Mouse (Mus musculus): ENCODE measurements around the gene Prim1.
"Not testable (repeated sequence)": the region's sequence is repeated elsewhere in the genome, so short reads cannot be mapped to it uniquely, and the experiment has no call there.

Gene Prim1

DNA sequence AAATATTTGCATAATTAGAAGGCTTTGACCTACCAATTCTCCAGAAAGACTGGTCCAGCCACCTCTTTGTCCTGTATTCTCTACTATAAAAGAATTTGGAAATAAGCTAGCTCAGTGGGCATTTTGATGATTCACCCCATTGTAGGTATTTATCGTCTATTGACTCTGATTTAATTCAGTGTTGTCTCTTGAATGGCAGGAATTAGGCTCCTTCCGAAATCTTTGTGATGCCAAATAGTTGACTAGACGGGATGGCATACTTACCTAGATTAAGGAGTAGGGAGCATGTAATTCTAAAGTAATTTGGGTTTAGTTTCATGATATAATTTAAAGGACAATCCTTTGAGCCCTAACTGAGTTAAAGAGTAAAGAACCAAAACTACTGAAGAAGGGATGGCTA, 23.0 kb downstream of the Prim1 start:
- no peak for DNase-seq (ENCODE audit: low read depth, low spot score)

GRCm38 (mm10) chr10:128039167-128039566, 24.2 kb downstream of the Prim1 start:
- peak; percentile 59 for DNase-seq (ENCODE audit: low read depth, low spot score)

DNA sequence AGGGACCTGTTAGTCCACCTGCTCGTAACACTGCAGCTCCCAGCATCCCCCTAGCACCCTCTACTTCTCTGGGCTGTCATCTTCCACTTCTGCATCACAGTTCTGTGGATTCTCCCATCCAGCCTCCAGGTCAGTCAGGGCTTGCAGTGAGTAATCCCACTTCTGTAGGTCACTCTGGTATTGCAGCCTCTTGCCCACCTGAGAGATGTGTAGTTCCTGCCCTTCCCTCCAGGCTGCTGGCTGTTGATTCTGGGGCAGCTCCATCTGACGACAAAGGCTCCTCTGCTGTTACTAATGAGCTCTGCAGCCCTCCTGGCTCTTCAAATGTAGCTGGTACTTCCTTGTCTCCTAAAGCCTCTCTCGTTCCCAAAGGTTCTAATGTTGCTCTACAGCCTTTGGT, 24.9 kb downstream of the Prim1 start:
- DNase-seq (ENCODE audit: low read depth, low spot score), result no peak

GRCm38 (mm10) chr10:128040293-128040692, 25.3 kb downstream of the Prim1 start:
- no peak for DNase-seq (ENCODE audit: low read depth, low spot score)

- DNase-seq (ENCODE audit: low read depth, low spot score), result no peak
Observed at GRCm38 (mm10) chr10:128041636-128042035, 26.7 kb downstream of the Prim1 start.

DNA sequence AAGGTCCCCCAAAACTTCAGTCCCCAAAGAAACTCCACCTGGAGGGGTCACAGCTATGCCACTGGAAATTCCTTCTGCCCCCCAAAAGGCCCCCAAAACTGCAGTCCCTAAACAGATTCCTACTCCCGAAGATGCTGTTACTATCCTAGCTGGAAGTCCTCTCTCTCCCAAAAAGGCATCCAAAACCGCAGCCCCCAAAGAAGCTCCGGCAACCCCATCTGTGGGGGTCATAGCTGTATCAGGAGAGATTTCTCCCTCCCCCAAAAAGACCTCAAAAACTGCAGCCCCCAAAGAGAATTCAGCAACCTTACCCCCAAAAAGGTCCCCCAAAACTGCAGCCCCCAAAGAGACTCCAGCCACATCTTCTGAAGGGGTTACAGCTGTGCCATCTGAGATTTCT, 27.5 kb downstream of the Prim1 start:
- DNase-seq (ENCODE audit: low read depth, low spot score), result no peak

DNA sequence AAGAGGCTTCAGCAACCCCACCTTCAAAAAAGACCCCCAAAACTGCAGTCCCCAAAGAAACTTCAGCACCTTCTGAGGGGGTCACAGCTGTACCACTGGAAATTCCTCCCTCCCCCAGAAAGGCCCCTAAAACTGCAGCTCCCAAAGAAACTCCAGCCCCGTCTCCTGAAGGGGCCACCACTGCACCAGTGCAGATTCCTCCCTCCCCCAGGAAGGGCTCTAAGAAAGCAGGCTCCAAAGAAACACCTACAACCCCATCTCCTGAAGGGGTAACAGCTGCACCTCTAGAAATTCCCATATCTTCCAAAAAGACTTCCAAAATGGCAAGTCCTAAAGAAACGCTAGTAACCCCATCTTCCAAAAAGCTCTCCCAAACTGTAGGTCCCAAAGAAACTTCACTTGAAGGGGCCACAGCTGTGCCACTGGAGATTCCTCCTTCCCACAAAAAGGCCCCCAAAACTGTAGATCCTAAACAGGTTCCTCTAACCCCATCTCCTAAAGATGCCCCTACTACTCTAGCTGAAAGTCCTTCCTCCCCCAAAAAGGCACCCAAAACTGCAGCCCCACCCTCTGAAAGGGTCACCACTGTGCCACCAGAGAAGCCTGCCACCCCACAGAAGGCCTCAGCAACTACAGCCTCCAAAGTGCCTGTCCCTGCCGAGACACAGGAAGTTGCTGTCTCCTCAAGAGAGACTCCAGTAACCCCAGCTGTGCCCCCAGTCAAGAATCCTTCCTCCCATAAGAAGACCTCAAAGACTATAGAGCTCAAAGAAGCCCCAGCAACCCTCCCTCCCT, 28.3 kb downstream of the Prim1 start:
- no peak for DNase-seq (ENCODE audit: low read depth, low spot score)

DNA sequence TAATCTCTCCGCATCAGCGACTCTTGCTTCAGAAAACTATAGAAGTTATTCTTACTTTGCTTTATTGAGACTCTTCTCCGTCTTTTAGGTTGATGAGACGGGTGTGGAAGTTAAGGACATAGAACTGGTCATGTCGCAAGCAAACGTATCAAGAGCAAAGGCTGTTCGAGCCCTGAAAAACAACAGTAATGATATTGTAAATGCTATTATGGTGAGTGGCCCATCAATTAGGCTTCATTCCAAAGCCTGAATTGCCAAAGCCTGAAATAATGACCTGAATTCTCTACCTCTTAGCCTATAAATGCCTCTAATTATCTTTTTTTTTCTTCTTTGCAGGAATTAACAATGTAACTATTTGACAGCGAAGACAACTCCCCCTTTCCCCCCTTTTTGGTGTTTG, 33.2 kb downstream of the Prim1 start:
- DNase-seq (ENCODE audit: low read depth, low spot score), result no peak

DNA sequence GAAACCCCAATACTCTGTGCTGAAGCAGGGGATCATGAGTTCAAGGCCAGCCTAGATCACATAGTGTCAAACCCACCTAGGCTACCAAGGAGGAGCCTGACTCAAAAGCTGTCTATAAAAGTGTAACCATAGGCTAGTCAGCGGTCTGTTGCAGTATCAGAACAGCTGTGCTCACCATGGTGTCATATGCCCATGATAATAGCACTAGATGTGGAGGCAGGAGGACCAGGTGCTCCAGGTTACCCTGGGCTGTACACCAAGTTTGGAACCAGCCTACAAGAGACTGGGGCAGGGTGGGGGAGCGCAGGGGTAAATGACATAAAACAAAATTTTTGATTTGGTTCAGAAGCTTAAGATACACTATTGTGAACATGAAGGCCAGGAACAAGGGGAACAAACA, 34.8 kb downstream of the Prim1 start:
- DNase-seq (ENCODE audit: low read depth, low spot score), result no peak

- DNase-seq (ENCODE audit: low read depth, low spot score), result no peak
Observed at GRCm38 (mm10) chr10:128050355-128050754, 35.4 kb downstream of the Prim1 start.

DNA sequence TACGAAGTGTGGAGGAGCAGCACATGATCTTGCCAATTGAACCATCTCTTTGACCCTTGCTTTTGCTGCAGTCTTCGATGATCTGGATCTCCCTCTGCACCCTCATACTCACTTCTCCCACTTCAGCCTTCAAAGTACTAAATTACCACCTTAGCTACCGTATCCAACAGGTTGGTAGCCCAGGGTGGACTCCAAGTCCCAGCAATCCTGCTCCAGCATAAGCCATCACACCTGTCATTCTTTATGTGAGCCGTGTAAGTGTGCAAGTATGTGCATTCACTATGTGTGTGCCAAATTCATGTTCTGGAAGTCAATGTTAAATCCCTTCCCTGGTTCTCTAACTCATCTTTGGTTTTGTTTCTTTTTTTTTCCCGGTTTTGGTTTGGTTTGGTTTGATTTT, 36.6 kb downstream of the Prim1 start:
- no peak for DNase-seq (ENCODE audit: low read depth, low spot score)

- not testable (repeated sequence) for DNase-seq (ENCODE audit: low read depth, low spot score)
Observed at GRCm38 (mm10) chr10:128052136-128052535, 37.2 kb downstream of the Prim1 start.

DNA sequence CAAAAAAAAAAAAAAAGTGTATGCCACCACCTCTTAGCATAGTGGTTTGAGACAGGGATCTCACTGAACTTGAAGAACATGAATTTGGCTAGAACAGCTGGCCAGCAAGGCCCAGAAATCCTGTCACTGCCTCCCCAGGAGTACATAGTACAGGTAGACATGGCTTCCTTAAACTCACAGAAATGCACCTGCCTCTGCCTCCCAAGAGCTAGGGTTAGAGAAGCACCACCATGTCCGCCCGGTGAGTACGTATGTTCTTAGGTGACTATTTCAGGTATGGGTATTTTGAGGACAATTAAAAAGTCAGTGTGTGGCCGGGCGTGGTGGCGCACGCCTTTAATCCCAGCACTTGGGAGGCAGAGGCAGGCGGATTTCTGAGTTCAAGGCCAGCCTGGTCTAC, 38.0 kb downstream of the Prim1 start:
- no peak for DNase-seq (ENCODE audit: low read depth, low spot score)

GRCm38 (mm10) chr10:128058184-128058583, 43.2 kb downstream of the Prim1 start:
- DNase-seq (ENCODE audit: low read depth, low spot score), result no peak

DNA sequence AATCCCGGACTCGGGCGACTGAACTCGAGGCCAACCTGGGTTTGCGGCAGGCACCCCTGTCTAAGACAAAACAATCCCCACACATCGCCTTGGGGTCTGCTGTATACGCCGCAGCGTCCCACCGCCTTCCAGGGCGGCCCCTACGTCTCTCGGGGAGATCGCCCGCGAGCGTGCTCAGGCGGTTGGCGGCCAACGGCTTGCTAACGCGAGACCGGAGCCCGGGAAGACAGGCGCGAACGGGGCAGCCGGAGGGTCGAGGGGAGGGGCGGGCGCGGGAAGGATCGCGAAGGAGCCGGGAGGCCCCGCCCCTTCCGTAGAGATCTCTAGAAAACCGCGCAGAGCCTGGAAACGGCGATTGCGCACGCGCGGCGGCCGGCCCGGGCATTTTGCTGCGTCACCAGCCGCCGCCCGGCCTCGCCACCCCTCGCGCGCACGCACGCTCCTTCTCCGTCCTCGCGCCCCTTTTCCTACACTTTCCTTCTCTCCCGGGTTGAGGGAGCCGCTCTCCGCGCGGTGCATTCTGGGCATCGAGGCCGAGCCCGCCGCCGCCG, 43.7 kb downstream of the Prim1 start, which contains the start of gene Ptges3:
Gene Ptges3 (plus strand): TSS at position 354 of the 551 bp plus-strand sequence.
- DNase-seq (ENCODE audit: low read depth, low spot score), result peak; percentile 94

- peak; percentile 47 for DNase-seq (ENCODE audit: low read depth, low spot score)
Observed at GRCm38 (mm10) chr10:128059207-128059981, 44.4 kb downstream of the Prim1 start.

GRCm38 (mm10) chr10:128061109-128061508, 46.1 kb downstream of the Prim1 start:
- no peak for DNase-seq (ENCODE audit: low read depth, low spot score)

DNA sequence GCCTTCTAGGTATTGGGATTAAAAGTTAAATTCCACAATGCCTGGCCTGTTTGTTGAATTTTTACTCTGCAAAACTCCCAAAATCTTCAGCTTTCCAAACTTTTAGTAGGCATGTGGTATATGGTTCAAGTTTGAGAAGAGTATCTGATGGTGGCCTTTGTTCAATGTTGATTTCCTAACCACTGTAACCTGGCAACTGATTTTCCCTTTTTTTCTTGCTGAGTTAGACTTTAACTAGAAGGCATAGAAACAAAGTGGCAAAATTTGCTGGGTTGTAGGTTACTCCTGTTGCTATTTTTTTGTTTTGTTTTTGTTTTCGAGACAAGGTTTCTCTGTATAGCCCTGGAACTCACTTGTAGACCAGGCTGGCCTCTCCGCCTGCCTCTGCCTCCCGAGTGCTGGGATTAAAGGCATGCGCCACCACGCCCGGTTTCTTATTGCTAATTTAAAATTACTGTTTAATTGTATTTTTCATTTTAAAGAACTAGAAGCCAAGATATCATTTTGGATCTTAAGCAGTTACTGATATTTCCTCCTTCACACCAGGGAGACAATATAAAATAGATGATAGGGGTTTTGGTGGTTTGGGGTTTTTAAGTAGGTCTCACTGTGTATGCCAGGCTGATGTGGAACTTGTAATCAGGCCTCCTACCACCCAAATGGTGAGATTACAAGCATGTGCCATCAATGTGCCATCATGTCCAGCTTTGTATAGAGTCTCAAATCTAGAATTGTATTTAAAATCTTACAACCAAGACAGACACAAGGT, 47.4 kb downstream of the Prim1 start:
- no peak for DNase-seq (ENCODE audit: low read depth, low spot score)

DNA sequence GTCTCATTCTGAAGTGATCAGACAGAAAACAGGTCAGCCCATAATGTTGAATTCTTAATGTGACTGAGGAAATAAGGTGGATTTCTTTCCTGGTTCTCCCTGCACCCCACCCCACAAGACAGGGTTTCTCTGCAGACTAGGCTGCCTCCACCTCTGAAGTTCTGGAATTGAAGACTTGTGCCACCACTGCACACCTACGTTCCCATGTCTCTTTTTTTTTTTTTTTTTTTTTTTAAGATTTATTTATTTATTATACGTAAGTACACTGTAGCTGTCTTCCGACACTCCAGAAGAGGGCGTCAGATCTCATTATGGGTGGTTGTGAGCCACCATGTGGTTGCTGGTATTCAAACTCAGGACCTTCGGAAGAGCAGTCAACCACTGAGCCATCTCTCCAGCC, 51.1 kb downstream of the Prim1 start:
- DNase-seq (ENCODE audit: low read depth, low spot score), result no peak

GRCm38 (mm10) chr10:128069201-128069600, 54.2 kb downstream of the Prim1 start:
- no peak for DNase-seq (ENCODE audit: low read depth, low spot score)

GRCm38 (mm10) chr10:128070432-128070831, 55.5 kb downstream of the Prim1 start:
- DNase-seq (ENCODE audit: low read depth, low spot score), result peak; percentile 45

DNA sequence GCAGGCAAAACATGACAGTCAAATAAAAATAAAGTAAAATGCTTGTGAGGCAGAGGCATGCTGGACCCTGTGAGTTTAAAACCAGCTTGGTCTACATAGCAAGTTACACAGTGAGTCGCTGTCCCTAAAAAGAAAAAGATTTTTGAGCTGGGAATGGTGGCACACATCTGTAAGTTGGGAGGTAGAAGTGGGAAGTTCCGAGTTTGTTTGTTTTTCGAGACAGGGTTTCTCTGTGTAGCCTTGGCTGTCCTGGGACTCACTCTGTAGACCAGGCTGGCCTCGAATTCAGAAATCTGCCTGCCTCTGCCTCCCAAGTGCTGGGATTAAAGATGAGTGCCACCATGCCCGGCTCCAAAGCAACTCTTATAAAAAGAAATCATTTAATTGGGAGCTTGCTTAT, 63.3 kb downstream of the Prim1 start:
- not testable (repeated sequence) for DNase-seq (ENCODE audit: low read depth, low spot score)

Data from ES-CJ7 (cell line).